Mouse (Mus musculus) heart, postnatal 0 days (tissue): Measurements from ENCODE around the gene Minos1.

ENCODE experiments used
- CTCF ChIP-seq: IDR thresholded peaks from 2 replicates; pipeline ENCODE4 v1.5.1; 2016; ENCODE audit warnings: antibody characterized with exemption, control low read depth, low read depth
- EP300 ChIP-seq: IDR thresholded peaks from 2 replicates; pipeline ENCODE4 v1.6.1; 2016; ENCODE audit warnings: antibody characterized with exemption, low read depth

- TF ChIP-seq CTCF (no peak), EP300 (no peak)
Measured at GRCm38 (mm10) chr4:139075041-139075711, 55.7 kb downstream of the Minos1 start, which contains the start of gene Htr6.
